Mouse (Mus musculus) liver, embryonic 16.5 days (tissue): ENCODE results near the gene Mmp28. TPM values are rescaled to one million over a fixed set of nuclear protein-coding genes. Genes with fewer than 3 reads are reported as not detected.
A peak's percentile ranks its signal among the peaks of the same experiment; 100 is the strongest.

ENCODE experiments used
- ATAC-seq: fragments of 200-750 bp; cut with Nextera tagmentation; 2 replicates; pipeline ENCODE4 v1.8.0; 2017; ENCODE audit warnings: low read depth, mild to moderate bottlenecking, moderate number of reproducible peaks, moderate library complexity
- H3K27ac ChIP-seq: fragments of 300-500 bp; sonication (generic); 2 replicates; pipeline ENCODE4 v1.5.1; 2014; ENCODE audit warnings: mild to moderate bottlenecking, low read length
- H3K27me3 ChIP-seq: fragments of 300-500 bp; sonication (generic); 2 replicates; pipeline ENCODE4 v1.6.1; 2014; ENCODE audit warnings: low read depth, low read length, mixed read lengths; ENCODE audit not compliant: control insufficient read depth, insufficient read depth
- H3K36me3 ChIP-seq: fragments of 300-500 bp; sonication (generic); 2 replicates; pipeline ENCODE4 v1.6.1; 2014; ENCODE audit warnings: mild to moderate bottlenecking; ENCODE audit not compliant: control insufficient read depth, insufficient read depth
- H3K4me1 ChIP-seq: fragments of 300-500 bp; sonication (generic); 2 replicates; pipeline ENCODE4 v1.6.1; 2014; ENCODE audit warnings: low read depth, low read length, mixed read lengths; ENCODE audit not compliant: control insufficient read depth
- H3K4me2 ChIP-seq: fragments of 300-500 bp; sonication (generic); 2 replicates; pipeline ENCODE4 v1.6.1; 2014; ENCODE audit warnings: low read depth, low read length, mixed read lengths
- H3K4me3 ChIP-seq: fragments of 300-500 bp; sonication (generic); 2 replicates; pipeline ENCODE4 v1.5.1; 2014; ENCODE audit warnings: low read depth, mild to moderate bottlenecking, low read length
- H3K9ac ChIP-seq: fragments of 300-500 bp; sonication (generic); 2 replicates; pipeline ENCODE4 v1.6.1; 2014; ENCODE audit warnings: low read depth, low read length
- H3K9me3 ChIP-seq: fragments of 300-500 bp; sonication (generic); replicated peaks from 2 replicates; pipeline ENCODE4 v1.6.1; 2016; ENCODE audit warnings: low read length; ENCODE audit not compliant: control insufficient read depth
- WGBS: fragments of 180-500 bp; shearing (Covaris S2); extraction: QIAGEN DNeasy Blood & Tissue Kit; methylation state at CpG from one replicate; pipeline ENCODE4 v1.1.7; 2014; ENCODE audit not compliant: insufficient replicate concordance; 5-methylcytosine and 5-hydroxymethylcytosine counted together
- polyA plus RNA-seq: library from polyadenylated mRNA; unstranded; fragments of >200 nt; fragmentation: Nextera tagmentation; extraction: Ambion mirVana; gene quantifications from 2 replicates; pipeline ENCODE4 v1.2.1, GENCODE M21; 2015

The Mmp28 gene
- polyA plus RNA-seq, 1 experiment from 2014 or later, result 0.42 TPM

DNA sequence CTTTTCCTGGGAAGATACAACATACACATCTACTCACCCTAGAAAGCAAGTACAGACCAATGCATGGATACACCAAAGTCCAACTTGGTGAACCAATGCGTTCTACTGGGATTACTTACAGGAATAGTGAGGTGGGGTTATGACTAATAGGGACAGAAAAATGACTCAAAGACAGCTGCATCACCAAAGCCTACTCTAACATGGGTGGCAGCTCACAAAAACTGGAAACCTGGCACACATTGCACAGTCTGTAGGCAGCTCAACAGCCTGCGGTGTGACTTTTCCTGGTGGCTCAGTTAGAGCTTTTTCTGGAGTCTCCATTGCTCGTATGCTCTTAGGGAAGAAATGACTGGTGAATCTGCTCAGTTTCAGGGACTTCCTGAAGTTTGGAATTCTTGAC, 5.9 kb upstream of the Mmp28 start:
- no peak overlapping the region for H3K9ac ChIP-seq

DNA sequence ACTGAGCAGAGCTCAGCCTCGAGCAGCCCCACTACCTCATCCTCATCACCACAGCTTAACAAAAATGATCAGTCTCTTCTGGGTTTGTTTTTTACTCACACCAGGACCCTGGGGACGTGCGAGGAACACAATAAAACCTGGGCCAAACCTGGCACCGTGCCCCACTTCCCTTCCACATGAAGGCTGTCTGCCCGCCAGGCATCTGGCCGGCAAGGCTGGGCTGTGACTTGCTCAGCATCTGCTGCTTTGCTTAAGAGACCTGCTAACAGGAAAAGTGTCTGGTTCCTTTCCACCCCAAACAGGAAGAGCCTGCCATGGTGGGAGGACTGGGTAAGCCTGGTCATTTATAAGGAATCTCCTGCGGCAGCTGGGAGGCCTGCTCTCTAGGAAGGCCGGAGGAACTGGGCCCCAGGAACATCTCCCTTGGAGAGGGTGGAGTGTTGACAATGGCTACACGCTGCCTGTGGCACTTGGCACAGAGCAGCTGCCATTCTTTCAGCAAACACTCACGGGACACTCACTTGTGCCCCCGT, 4.3 kb upstream of the Mmp28 start:
- H3K4me1 ChIP-seq, result peaks cover 7% of the 10 kb centered on the region
- peak; percentile 28; the same call in 1 of the 2 replicates for ATAC-seq
- H3K9ac ChIP-seq, result no peak overlapping the region
- H3K4me2 ChIP-seq, result no peak overlapping the region
- no peaks in the 10 kb centered on the region for H3K9me3 ChIP-seq
- no peaks in the 10 kb centered on the region for H3K36me3 ChIP-seq
- H3K4me3 ChIP-seq, result no peak overlapping the region
- 35% methylated on average over 11 of the region's 11 CpGs for WGBS
- H3K27me3 ChIP-seq, result peaks cover 26% of the 10 kb centered on the region
- no peak overlapping the region for H3K27ac ChIP-seq

More for the DNA sequence above, 5.9 kb upstream of the Mmp28 start:
- peaks cover 8% of the 10 kb centered on the region for H3K4me1 ChIP-seq
- H3K4me3 ChIP-seq, result no peak overlapping the region
- WGBS, result 74% methylated on average over 3 of the region's 3 CpGs
- H3K27ac ChIP-seq, result no peak overlapping the region
- no peak overlapping the region for H3K4me2 ChIP-seq
- ATAC-seq, result no peak
- H3K9me3 ChIP-seq, result no peaks in the 10 kb centered on the region
- no peaks in the 10 kb centered on the region for H3K36me3 ChIP-seq
- peaks cover 10% of the 10 kb centered on the region for H3K27me3 ChIP-seq

DNA sequence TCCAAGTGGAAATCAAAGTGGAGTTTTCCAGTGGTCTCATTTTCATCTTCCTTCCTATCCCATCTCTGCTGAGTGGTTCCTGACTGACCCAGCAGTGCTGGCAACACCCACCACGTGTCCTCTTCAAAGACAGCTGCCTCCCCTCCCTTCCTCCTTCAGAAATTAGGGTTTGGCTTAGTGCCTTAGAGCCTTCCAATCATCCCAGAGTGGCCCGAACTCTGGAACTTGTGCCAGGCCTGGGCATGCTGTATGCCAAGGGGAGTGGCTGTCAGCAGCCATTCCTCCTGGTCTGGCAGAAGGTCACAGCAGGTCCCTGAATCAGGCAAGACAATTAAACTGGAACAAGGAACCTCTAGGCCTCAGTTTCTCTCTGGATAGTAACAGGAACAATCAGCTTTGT, 3.1 kb upstream of the Mmp28 start:
- H3K27me3 ChIP-seq, result peaks cover 34% of the 10 kb centered on the region

DNA sequence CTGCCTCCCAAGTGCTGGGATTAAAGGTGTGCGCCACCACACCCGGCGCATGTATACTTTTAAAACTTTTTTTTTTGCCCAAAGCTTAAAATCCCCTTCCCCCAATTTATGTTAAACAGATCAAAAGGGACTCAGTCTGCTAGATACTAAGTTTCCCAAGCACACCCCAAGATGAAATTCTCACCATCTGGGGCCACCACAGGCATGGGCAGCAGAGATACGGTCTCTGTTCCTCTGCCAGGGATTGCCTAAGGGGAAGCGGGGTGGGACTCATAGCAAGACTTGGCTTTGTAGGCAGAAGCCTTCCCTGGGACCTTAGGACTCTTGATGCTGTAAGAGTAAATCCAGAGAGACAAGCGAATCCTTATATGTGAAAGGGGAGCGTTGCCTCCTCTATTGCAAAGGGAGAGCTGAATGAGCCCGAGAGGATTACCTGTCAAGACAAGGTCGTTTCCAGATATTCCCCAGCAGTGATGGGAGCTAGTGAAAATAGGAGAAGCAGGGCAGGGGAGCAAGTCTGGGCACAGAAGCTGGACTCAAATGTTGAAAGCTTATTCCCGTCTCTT, 1.3 kb downstream of the Mmp28 start:
- H3K4me3 ChIP-seq, result no peak overlapping the region
- H3K4me2 ChIP-seq, result no peak overlapping the region
- H3K9ac ChIP-seq, result no peak overlapping the region
- no peak overlapping the region for H3K27ac ChIP-seq
- peaks cover 34% of the 10 kb centered on the region for H3K27me3 ChIP-seq
- no peaks in the 10 kb centered on the region for H3K36me3 ChIP-seq
- H3K9me3 ChIP-seq, result no peaks in the 10 kb centered on the region
- 58% methylated on average over 10 of the region's 10 CpGs for WGBS
- H3K4me1 ChIP-seq, result no peaks in the 10 kb centered on the region
- ATAC-seq, result no peak

More for the DNA sequence above, 3.1 kb upstream of the Mmp28 start:
- Histone ChIP-seq H3K36me3 (no peaks in the 10 kb centered on the region), H3K4me1 (no peaks in the 10 kb centered on the region), H3K4me2 (no peak overlapping the region), H3K4me3 (no peak overlapping the region), H3K9me3 (no peaks in the 10 kb centered on the region), H3K9ac (no peak overlapping the region), H3K27ac (no peak overlapping the region)
- no peak for ATAC-seq
- WGBS, result 35% methylated on average over 2 of the region's 2 CpGs

DNA sequence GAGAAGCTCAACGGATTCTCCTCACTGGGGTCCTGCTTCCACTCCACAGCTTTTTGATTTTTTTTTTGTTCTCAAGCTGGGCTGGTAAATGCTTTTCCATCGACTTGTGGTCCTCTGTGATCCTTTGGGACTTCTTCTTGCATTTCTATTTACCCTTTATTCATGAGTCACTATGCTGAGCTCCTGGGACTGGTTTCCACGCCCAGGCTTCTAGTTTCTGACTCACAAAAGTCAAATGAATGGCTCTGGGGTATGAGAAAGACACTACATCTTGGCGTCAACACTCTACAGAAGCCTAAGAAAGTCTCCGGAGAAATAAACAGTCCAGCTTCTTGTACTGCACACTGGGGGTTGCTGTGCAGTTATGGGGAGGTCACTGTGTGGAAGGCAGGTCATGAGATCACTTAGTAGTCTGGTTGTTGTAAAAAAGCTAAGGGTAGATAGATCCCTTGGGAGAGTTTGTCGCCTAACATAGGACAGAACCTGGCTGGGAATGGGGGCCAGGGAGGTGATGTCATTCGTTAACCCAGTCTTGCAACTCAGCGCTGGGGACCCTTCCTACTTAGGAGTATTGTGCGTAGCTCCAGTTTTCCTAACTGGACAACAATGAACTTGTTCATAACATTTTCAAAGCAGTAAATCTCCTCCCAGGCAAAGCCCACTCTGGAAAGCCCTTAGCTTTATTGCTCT, 4.8 kb downstream of the Mmp28 start:
- 65% methylated on average over 9 of the region's 9 CpGs for WGBS

DNA sequence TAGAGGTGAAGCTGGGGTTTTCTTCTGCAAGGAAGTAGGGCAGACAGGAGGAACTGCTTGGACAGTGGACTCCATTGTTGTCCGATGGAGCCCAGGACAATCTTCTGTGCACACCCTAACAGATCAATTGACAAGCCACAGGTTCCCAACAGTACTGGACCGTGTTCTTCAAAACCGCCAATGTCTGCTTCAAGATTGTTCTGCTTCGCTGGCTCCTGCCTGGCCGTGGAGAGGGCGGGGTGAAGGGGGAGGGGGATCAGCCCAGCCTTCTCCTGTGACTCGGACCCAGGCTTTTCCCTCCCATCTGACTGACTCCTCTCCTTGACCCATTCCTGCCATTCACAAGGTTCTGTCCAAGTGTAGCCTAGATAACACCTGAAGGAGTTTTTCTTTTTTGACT, 5.6 kb downstream of the Mmp28 start:
- no peak for ATAC-seq
- WGBS, result 37% methylated on average over 7 of the region's 7 CpGs

More for the DNA sequence above, 4.8 kb downstream of the Mmp28 start:
- Histone ChIP-seq H3K4me2 (no peak overlapping the region), H3K4me1 (peaks cover 11% of the 10 kb centered on the region), H3K36me3 (no peaks in the 10 kb centered on the region), H3K27ac (no peak overlapping the region), H3K9me3 (no peaks in the 10 kb centered on the region), H3K9ac (no peak overlapping the region), H3K4me3 (no peak overlapping the region), H3K27me3 (peaks cover 17% of the 10 kb centered on the region)
- no peak for ATAC-seq

DNA sequence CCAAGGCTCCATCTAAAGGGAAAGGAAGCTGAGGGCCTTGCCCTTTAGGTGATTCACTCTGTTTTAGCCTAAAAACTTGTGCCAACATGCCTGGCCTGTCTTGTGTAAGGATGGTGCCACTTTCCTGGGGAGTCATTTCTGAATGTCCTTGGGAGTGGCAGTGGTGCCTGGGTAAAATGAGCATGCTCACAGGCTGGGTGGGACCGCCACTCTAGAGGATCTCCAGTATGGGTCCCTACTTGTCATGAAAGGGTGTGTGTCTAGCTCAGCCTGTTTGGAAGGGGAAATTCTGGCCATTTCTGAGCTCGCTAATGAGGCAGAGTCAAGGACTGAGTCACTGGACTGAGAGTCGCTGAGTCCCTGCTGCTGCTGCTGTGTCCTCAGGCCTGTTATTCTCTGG, 7.3 kb downstream of the Mmp28 start:
- H3K4me1 ChIP-seq, result peaks cover 11% of the 10 kb centered on the region
- WGBS, result 41% methylated on average over 3 of the region's 3 CpGs
- no peak for ATAC-seq
- H3K9me3 ChIP-seq, result no peaks in the 10 kb centered on the region
- H3K27me3 ChIP-seq, result no peaks in the 10 kb centered on the region
- H3K4me2 ChIP-seq, result no peak overlapping the region
- no peak overlapping the region for H3K4me3 ChIP-seq
- H3K27ac ChIP-seq, result no peak overlapping the region
- H3K9ac ChIP-seq, result no peak overlapping the region
- H3K36me3 ChIP-seq, result no peaks in the 10 kb centered on the region

More for the DNA sequence above, 5.6 kb downstream of the Mmp28 start:
- Histone ChIP-seq H3K4me2 (no peak overlapping the region), H3K4me3 (no peak overlapping the region), H3K9me3 (no peaks in the 10 kb centered on the region), H3K9ac (no peak overlapping the region), H3K27ac (no peak overlapping the region), H3K4me1 (peaks cover 11% of the 10 kb centered on the region), H3K36me3 (no peaks in the 10 kb centered on the region), H3K27me3 (peaks cover 9% of the 10 kb centered on the region)

DNA sequence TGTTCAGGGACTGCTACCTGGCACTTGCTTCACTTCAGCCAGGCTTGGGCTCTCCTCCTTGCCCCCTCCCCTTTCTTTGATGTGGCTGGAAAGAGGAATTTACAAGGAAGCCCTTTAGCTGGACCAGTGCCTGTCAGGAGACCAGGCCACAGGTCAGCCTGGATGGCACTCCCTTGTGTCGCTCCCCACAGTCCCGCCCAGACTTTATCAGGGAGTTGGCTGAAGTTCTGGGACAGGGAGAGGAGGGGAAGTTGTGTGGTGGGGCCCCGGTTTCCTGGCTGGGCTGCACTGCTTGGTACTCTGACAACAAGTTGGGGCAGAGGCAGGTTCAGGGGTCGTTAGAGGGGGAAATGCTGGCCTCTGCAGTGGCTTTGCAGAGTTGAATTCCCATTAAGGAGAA, 8.3 kb downstream of the Mmp28 start:
- Histone ChIP-seq H3K27me3 (no peaks in the 10 kb centered on the region), H3K27ac (no peak overlapping the region), H3K9me3 (no peaks in the 10 kb centered on the region), H3K36me3 (no peaks in the 10 kb centered on the region), H3K4me2 (no peak overlapping the region), H3K4me3 (no peak overlapping the region), H3K4me1 (peaks cover 11% of the 10 kb centered on the region), H3K9ac (no peak overlapping the region)
- WGBS, result 4% methylated on average over 4 of the region's 4 CpGs
- ATAC-seq, result peak; percentile 50; the same call in 1 of the 2 replicates

DNA sequence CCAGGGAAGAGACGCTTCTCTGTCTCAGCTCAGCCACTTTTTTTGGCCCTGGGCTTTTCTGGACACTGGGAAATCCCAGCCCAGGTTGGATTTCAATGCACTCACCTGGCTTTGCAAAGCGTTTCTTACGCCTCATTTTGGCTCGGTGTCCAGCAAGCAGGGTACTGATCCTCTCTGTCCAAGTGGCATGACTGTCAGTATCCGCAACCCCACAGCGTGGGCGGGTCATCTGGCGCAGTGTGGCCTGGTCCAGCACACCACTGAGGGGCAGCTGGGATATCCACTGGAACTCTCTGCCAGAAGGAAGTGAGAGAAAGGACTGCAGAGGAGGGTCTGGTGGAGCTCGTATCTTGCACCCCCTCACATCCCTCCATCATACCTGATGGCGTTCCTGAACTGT, 11.6 kb downstream of the Mmp28 start:
- Histone ChIP-seq H3K27ac (no peak overlapping the region), H3K4me2 (no peak overlapping the region), H3K9me3 (no peaks in the 10 kb centered on the region), H3K36me3 (no peaks in the 10 kb centered on the region), H3K4me3 (no peak overlapping the region), H3K4me1 (peaks cover 11% of the 10 kb centered on the region), H3K9ac (no peak overlapping the region), H3K27me3 (0 out of 2 replicates have a peak, but pooled peaks cover 5% of the 10 kb centered on the region)
- 75% methylated on average over 10 of the region's 10 CpGs for WGBS
- no peak for ATAC-seq
